Mouse (Mus musculus): ENCODE measurements at regions not wholly inside any gene's neighbourhood (a gene's known extent, or its start where the extent isn't known, plus 50 kb on each side); places are given as distances from the start of the nearest gene placed in this dataset.

DNA sequence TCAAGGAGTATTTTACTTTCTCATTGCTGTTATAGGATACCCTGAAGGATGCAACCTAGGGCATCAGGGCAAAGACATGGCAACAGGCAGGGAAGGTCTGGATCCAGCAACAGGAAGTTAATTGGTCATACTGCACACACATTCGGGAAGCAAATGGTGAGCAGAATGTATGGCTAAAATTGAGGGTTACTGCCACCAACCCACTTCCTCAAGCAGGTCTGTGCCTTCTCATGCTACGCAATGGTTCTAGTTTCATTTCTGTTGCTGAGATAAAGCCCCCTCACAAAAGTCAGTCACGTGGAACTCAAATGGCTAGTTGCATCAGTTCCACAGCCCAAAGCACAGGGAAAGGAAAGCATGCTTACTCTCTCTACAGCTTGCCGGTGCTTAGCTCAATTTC lies 260.5 kb upstream of the Mad2l1 start:
- TF ChIP-seq CTCF (IDR thresholded peaks at IDR 0.05; ENCODE audit: borderline replicate concordance, insufficient read depth, low read depth, low read length) (no peak), POLR2A (IDR thresholded peaks at IDR 0.05; ENCODE audit: borderline replicate concordance, insufficient read depth, low read length) (no peak)
